Mouse (Mus musculus) olfactory bulb, adult 2 months (tissue): ENCODE data around the gene Bdkrb1. TPM values are rescaled to one million over a fixed set of nuclear protein-coding genes. Genes with fewer than 3 reads are reported as not detected.

ENCODE experiments used
- H3K27ac ChIP-seq: fragments of 200-500 bp; 2 replicates; pipeline ENCODE4 v1.5.1; 2012; ENCODE audit warnings: low read depth, low read length; ENCODE audit not compliant: insufficient read depth
- H3K4me1 ChIP-seq: fragments of 200-500 bp; 2 replicates; pipeline ENCODE4 v1.6.1; 2012; ENCODE audit warnings: low read length; ENCODE audit not compliant: control insufficient read depth, insufficient read depth
- H3K4me3 ChIP-seq: fragments of 200-500 bp; 2 replicates; pipeline ENCODE4 v1.5.1; 2012; ENCODE audit warnings: mild to moderate bottlenecking, low read depth, low read length, moderate library complexity; ENCODE audit not compliant: insufficient read depth
- CTCF ChIP-seq: fragments of 200-500 bp; IDR thresholded peaks from 2 replicates; pipeline ENCODE4 v1.5.1; 2012; ENCODE audit warnings: low read depth, mild to moderate bottlenecking, low read length, moderate library complexity; ENCODE audit not compliant: insufficient read depth
- POLR2A ChIP-seq: fragments of 200-500 bp; IDR thresholded peaks from 2 replicates; pipeline ENCODE4 v1.6.1; 2012; ENCODE audit warnings: mild to moderate bottlenecking, low read depth, low read length, moderate library complexity; ENCODE audit not compliant: insufficient read depth
- WGBS: fragments of 180-500 bp; shearing (Covaris S2); methylation state at CpG from one replicate; pipeline ENCODE4 v1.1.7; 2018; 5-methylcytosine and 5-hydroxymethylcytosine counted together
- polyA plus RNA-seq: library from polyadenylated mRNA; stranded (reverse); fragments of >200 nt; gene quantifications from 2 replicates; pipeline ENCODE4 v1.2.4, GENCODE M21; 2012; ENCODE audit warnings: low replicate concordance; ENCODE audit not compliant: missing spikeins, insufficient read depth, insufficient read length

The Bdkrb1 gene
- polyA plus RNA-seq, 1 experiment = not detected

GRCm38 (mm10) chr12:105565221-105565620, 37.7 kb upstream of the Bdkrb1 start:
- H3K4me1 ChIP-seq = peaks cover 35% of the 10 kb centered on the region
- WGBS = 81% methylated on average over 5 of the region's 5 CpGs
- H3K4me3 ChIP-seq = no peak overlapping the region
- H3K27ac ChIP-seq = no peak overlapping the region
- TF ChIP-seq CTCF (no peak), POLR2A (no peak)

GRCm38 (mm10) chr12:105571867-105572266, 31.0 kb upstream of the Bdkrb1 start:
- no peak overlapping the region for H3K4me3 ChIP-seq
- no peaks in the 10 kb centered on the region for H3K4me1 ChIP-seq
- TF ChIP-seq CTCF (no peak), POLR2A (no peak)
- H3K27ac ChIP-seq = no peak overlapping the region
- 65% methylated on average over 3 of the region's 3 CpGs for WGBS

- Histone ChIP-seq H3K27ac (no peak overlapping the region), H3K4me3 (no peak overlapping the region), H3K4me1 (no peaks in the 10 kb centered on the region)
- no peak for TF ChIP-seq CTCF
- no peak for TF ChIP-seq POLR2A
- WGBS = 91% methylated on average over 2 of the region's 2 CpGs
These were observed 30.3 kb upstream of the Bdkrb1 start for GRCm38 (mm10) chr12:105572622-105573021.

- Histone ChIP-seq H3K4me1 (no peaks in the 10 kb centered on the region), H3K4me3 (no peak overlapping the region), H3K27ac (no peak overlapping the region)
- WGBS = 90% methylated on average over 4 of the region's 4 CpGs
- TF ChIP-seq CTCF (no peak), POLR2A (no peak)
These were observed 28.5 kb upstream of the Bdkrb1 start for GRCm38 (mm10) chr12:105574356-105574755.

- TF ChIP-seq POLR2A (no peak), CTCF (no peak)
- 80% methylated on average over 17 of the region's 17 CpGs for WGBS
- Histone ChIP-seq H3K4me1 (peaks cover 18% of the 10 kb centered on the region), H3K27ac (no peak overlapping the region), H3K4me3 (no peak overlapping the region)
These were observed 22.4 kb upstream of the Bdkrb1 start for GRCm38 (mm10) chr12:105580490-105580889.

GRCm38 (mm10) chr12:105582486-105582885, 20.4 kb upstream of the Bdkrb1 start:
- WGBS = 85% methylated on average over 9 of the region's 9 CpGs
- Histone ChIP-seq H3K4me1 (peaks cover 28% of the 10 kb centered on the region), H3K27ac (no peak overlapping the region), H3K4me3 (no peak overlapping the region)
- no peak for TF ChIP-seq CTCF
- TF ChIP-seq POLR2A = no peak

- Histone ChIP-seq H3K27ac (no peak overlapping the region), H3K4me1 (peaks cover 28% of the 10 kb centered on the region), H3K4me3 (no peak overlapping the region)
- no peak for TF ChIP-seq CTCF
- TF ChIP-seq POLR2A = no peak
- 27% methylated on average over 2 of the region's 2 CpGs for WGBS
These were observed 19.4 kb upstream of the Bdkrb1 start for GRCm38 (mm10) chr12:105583484-105583883.

- TF ChIP-seq POLR2A (no peak), CTCF (peak; percentile 65; the same call in 1 of the 2 replicates)
- H3K4me1 ChIP-seq = peaks cover 25% of the 10 kb centered on the region
These were observed 18.0 kb upstream of the Bdkrb1 start for GRCm38 (mm10) chr12:105584851-105585250.

GRCm38 (mm10) chr12:105587526-105587925, 15.4 kb upstream of the Bdkrb1 start:
- TF ChIP-seq POLR2A (no peak), CTCF (no peak)
- Histone ChIP-seq H3K27ac (no peak overlapping the region), H3K4me1 (peaks cover 24% of the 10 kb centered on the region), H3K4me3 (no peak overlapping the region)
- WGBS = 80% methylated on average over 8 of the region's 8 CpGs

More at GRCm38 (mm10) chr12:105584851-105585250, 18.0 kb upstream of the Bdkrb1 start:
- WGBS = 33% methylated on average over 12 of the region's 12 CpGs
- H3K27ac ChIP-seq = no peak overlapping the region; the same call in 1 of the 2 replicates
- no peak overlapping the region for H3K4me3 ChIP-seq

GRCm38 (mm10) chr12:105590786-105591185, 12.1 kb upstream of the Bdkrb1 start:
- WGBS = 83% methylated on average over 7 of the region's 7 CpGs
- Histone ChIP-seq H3K4me1 (peaks cover 9% of the 10 kb centered on the region), H3K4me3 (no peak overlapping the region), H3K27ac (no peak overlapping the region)
- TF ChIP-seq POLR2A (no peak), CTCF (no peak)
